Comparison of ENCODE assay signal across 13 mouse cellular contexts in the genomic region with DNA sequence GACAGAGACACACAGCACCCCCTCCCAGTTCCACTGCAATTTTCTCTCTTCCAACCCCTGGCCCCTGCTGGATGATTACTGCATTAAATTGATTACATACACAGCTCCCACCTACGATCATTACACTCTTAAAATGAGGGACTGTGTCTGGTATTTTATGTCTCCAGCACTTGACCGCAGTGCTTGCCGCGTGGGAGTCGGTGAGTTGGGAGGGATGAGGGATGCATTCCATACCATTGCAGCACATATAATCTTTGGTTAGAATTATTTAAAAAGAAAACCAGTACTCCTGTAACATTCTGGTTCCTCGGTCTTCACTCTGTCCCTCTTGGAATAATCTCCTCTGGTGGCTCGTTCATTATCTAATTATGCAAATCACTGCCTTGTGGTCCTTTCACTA.
"Had no signal": no experiment of that assay in that cellular context is flagged by ENCODE, and none has a peak within 500 bp of the region (broad histone marks: within the 10 kb centered on the region; RNA-seq: fewer than 3 reads in every experiment).

No protein-coding gene starts in this region.

- H3K36me3 ChIP-seq: kidney, embryonic 15.5 days; limb, embryonic 10.5 days; liver, embryonic 15.5 days had no signal

- H3K9me3 ChIP-seq: kidney, embryonic 15.5 days; limb, embryonic 10.5 days; liver, embryonic 15.5 days had no signal

- H3K4me3 ChIP-seq: kidney, embryonic 15.5 days; left cerebral cortex, adult 2 months; limb, embryonic 10.5 days; liver, embryonic 15.5 days had no signal

- H3K27me3 ChIP-seq: kidney, embryonic 15.5 days; liver, embryonic 15.5 days had no signal

- H3K9ac ChIP-seq: kidney, embryonic 15.5 days; liver, embryonic 15.5 days had no signal

- DNase-seq: kidney, postnatal 25 days; lung, adult 2 months; lung, postnatal 36 days; right cerebral cortex, postnatal 25 days; thymus, postnatal 4 days had no signal

- H3K4me2 ChIP-seq: kidney, embryonic 15.5 days; liver, embryonic 11.5 days; liver, embryonic 15.5 days had no signal

- ATAC-seq: inflammation-experienced regulatory T-cells, adult 6 months; intestine, postnatal 0 days; lung, postnatal 0 days had no signal

- H3K4me1 ChIP-seq: limb, embryonic 10.5 days; liver, embryonic 15.5 days had no signal

- H3K27ac ChIP-seq: kidney, embryonic 15.5 days; left cerebral cortex, adult 2 months; limb, embryonic 10.5 days; liver, embryonic 15.5 days had no signal
